Mouse (Mus musculus): Measurements from ENCODE around the gene Utrn.

DNA sequence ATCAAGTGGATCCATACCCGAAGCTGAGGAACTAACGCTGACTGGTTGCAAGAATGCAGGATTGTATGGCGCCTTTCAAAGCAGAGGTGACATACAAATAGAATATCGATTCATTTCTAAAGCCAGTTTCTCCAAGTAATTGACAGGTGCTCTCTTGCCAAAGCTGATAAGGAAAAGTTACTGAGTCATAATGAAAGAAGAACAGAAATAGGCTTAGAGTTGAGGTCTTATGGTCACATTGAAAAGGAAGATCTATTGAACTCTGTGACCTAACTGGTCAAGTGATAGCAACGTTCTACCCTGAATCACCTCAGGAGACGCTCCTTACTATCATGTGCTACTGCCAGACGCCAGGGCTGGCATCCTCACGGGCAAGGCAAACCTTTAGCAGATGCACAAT is 274.2 kb downstream of the Utrn start:
- TF ChIP-seq CTCF (IDR thresholded peaks at IDR 0.05; ENCODE audit: extremely low read depth, insufficient read depth, low read length): no peak
- TF ChIP-seq POLR2A (IDR thresholded peaks at IDR 0.05; ENCODE audit: extremely low read depth, insufficient read depth, low read length): no peak

Measured in cortical plate, adult 2 months (tissue).